Mouse (Mus musculus): ENCODE results near the gene Gm266. TPM values are rescaled to one million over a fixed set of nuclear protein-coding genes. Genes with fewer than 3 reads are reported as not detected.

Gm266 gene
- total and polyA plus RNA-seq, 3 experiments: not detected

DNA sequence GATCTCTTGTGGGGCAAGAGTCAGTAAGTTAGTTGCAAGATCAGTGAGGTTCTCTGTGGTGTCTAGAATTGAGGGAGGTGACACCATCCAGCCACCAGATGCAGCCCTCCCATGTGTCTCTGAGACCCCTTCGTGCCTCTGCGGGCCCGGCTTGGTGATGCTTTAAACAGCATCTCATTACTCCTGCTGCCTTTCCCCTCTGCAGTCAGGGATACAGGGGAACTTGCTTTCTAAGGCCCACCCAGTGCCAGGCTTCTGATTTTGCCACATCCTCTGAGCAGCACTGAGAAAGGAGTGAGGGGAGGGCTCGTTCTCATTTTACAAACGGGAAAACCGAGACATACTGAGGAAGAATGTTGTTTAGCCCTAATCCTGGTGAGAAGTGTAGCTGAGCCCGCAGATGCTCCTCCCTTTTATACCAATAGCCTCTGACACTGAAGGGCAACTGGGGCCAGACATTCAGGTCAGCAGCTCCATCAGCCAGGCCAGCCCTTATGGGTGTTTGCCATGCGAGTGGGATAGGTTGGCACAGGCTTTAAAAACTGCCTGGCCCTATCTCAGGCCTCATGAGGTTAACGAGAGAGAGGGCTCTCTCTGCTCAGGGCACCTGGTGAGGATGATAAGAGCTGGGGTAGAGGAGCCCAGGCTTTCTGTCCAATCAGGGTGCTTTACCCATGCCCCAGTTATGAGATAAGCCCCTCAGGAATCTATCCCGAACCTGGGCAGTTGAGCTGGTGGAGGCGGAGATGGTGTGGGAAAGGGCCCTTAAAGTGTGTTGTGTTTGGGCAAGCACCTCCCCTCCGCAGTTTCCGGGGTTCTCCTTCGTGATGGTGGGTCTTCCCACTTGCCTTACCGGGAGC lies 42.4 kb downstream of the Gm266 start:
- Histone ChIP-seq H3K9me3 (replicated peaks; ENCODE audit: low read length) (peaks cover 9% of the 10 kb centered on the region), H3K9ac (ENCODE audit: insufficient read depth, low read depth) (no peak overlapping the region; the same call in 1 of the 2 replicates), H3K27ac (ENCODE audit: insufficient read depth, low read depth) (no peak overlapping the region), H3K27me3 (replicated peaks) (peaks cover 48% of the 10 kb centered on the region), H3K79me2 (replicated peaks; ENCODE audit: control insufficient read depth, extremely low read depth, insufficient read depth, poor library complexity, severe bottlenecking) (no peaks in the 10 kb centered on the region), H3K36me3 (replicated peaks in 1 of 2; ENCODE audit: control insufficient read depth in 1 of 2, insufficient read depth in 1 of 2, low read length in 1 of 2) (peaks cover 0 to 4% of the 10 kb centered on the region in 2 experiments), H3K4me2 (ENCODE audit: insufficient read depth, low read depth, poor library complexity, severe bottlenecking) (peak overlapping the region; percentile 57), H3K4me1 (ENCODE audit: control insufficient read depth in 1 of 2, insufficient read depth in 2 of 2) (peaks cover 6 to 36% of the 10 kb centered on the region in 2 experiments; a peak in 3 of 4 replicates), H3K4me3 (replicated peaks in 1 of 3; ENCODE audit: low read depth in 2 of 3, low read length in 2 of 3, poor library complexity in 1 of 3) (peak overlapping the region in 2 of 3 experiments; percentile 46 to 48)
- in situ Hi-C loops (cut with MboI; ENCODE audit: low pct_ligation_motif_present, low pct_unique_long_range_greater_than_20kb, low sequenced_read_pairs): no loop called here
- dilution Hi-C loops (cut with MboI; ENCODE audit: extremely low pct_ligation_motif_present, extremely low pct_unique_long_range_greater_than_20kb, low sequenced_read_pairs): no loop called here
- no peak for DNase-seq (ENCODE audit: extremely low read depth)
- TF ChIP-seq ZNF384 (IDR thresholded peaks at IDR 0.05; ENCODE audit: low read depth, low read length) (no peak), MAFK (IDR thresholded peaks at IDR 0.05; ENCODE audit: insufficient replicate concordance, low read length) (no peak), NRF1 (IDR thresholded peaks at IDR 0.05; ENCODE audit: low read depth, low read length) (no peak), TBP (conservative IDR thresholded peaks at IDR 0.05; ENCODE audit: low read depth, low read length) (no peak), MEF2A (IDR thresholded peaks at IDR 0.05; ENCODE audit: borderline replicate concordance, low read depth, low read length) (no peak), USF1 (IDR thresholded peaks at IDR 0.05; ENCODE audit: low read depth, low read length) (no peak), IRF4 (IDR thresholded peaks at IDR 0.05; ENCODE audit: low read depth, low read length) (no peak), RCOR1 (conservative IDR thresholded peaks at IDR 0.05; ENCODE audit: low read depth, low read length) (no peak), NELFE (IDR thresholded peaks at IDR 0.05; ENCODE audit: low read depth, low read length) (no peak), SIN3A (IDR thresholded peaks at IDR 0.05; ENCODE audit: low read length) (no peak), MYC (IDR thresholded peaks at IDR 0.05; ENCODE audit: low read depth, low read length) (no peak), USF2 (conservative IDR thresholded peaks at IDR 0.05; ENCODE audit: low read depth, low read length) (no peak), MAZ (IDR thresholded peaks at IDR 0.05; ENCODE audit: low read depth, low read length) (no peak), JUND (conservative IDR thresholded peaks at IDR 0.05; ENCODE audit: low read depth, low read length) (no peak), MAX (IDR thresholded peaks at IDR 0.05; ENCODE audit: low read length) (no peak), GABPA (IDR thresholded peaks at IDR 0.05; ENCODE audit: insufficient replicate concordance, low read depth, low read length) (no peak), POLR2A (IDR thresholded peaks at IDR 0.05; ENCODE audit: low read depth, low read length) (no peak), CTCF (conservative IDR thresholded peaks at IDR 0.05 in 1 of 2, IDR thresholded peaks at IDR 0.05 in 1 of 2; ENCODE audit: low read depth in 2 of 2, low read length in 2 of 2) (no peak), ZMIZ1 (IDR thresholded peaks at IDR 0.05; ENCODE audit: low read depth, low read length) (no peak)
